Mouse (Mus musculus) adrenal gland, adult (tissue): ENCODE results near the gene Olfr1294.

Experiments used
- DNase-seq, 2 experiments: peaks; one replicate each; pipeline ENCODE4 v3.0.0; 2022 to 2023; ENCODE audit warnings: low spot score in 1 of 2; ENCODE audit not compliant: inconsistent age in 2 of 2

Olfr1294 gene

GRCm38 (mm10) chr2:111540191-111540590, at the start of gene Olfr1294:
Gene Olfr1294 (minus strand): TSS chr2:111540291.
- no peak for DNase-seq

- no peak for DNase-seq
These were observed 29.5 kb upstream of the Olfr1294 start, which contains the start of gene Olfr1295 for GRCm38 (mm10) chr2:111569581-111569980. Gene Olfr1295 (minus strand): TSS chr2:111569681.

DNA sequence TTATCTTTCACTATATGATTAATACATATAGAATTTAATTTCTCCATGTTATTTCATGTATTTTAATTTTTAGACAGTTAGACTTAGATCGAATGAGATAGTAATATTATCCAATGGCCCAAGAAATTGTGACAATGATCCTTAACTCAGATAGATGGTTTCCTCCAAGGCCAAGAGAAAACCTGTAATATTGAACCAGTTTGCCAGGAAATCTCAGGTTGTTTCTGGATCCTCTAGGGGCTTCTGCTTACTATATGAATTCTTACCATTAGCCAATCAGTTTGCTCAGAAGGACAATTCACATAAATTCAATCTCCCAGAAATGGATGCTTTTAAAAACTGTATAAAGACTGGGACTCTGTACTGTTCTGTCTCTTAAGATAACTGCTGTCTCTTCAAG, 15.2 kb downstream of the Olfr1294 start, which contains the start of gene Olfr1293-ps:
TSS of gene Olfr1293-ps (plus strand) at position 301 of the 400 bp plus-strand sequence.
- DNase-seq, result no peak

GRCm38 (mm10) chr2:111517451-111517850, 22.6 kb downstream of the Olfr1294 start:
- DNase-seq, result no peak

DNA sequence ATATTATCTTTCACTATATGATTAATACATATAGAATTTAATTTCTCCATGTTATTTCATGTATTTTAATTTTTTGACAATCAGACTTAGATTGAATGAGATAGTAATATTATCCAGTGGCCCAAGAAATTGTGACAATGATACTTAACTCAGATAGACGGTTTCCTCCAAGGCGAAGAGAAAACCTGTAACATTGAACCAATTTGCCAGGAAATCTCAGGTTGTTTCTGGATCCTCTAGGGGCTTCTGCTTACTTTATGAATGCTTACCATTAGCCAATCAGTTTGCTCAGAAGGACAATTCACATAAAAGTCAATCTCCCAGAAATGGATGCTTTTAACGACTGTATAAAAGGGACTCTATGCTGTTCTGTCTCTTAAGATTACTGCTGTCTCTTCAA, 43.2 kb downstream of the Olfr1294 start, which contains the start of gene Olfr1291-ps1:
TSS of gene Olfr1291-ps1 (plus strand) at position 301 of the 400 bp plus-strand sequence.
- DNase-seq, result no peak

DNA sequence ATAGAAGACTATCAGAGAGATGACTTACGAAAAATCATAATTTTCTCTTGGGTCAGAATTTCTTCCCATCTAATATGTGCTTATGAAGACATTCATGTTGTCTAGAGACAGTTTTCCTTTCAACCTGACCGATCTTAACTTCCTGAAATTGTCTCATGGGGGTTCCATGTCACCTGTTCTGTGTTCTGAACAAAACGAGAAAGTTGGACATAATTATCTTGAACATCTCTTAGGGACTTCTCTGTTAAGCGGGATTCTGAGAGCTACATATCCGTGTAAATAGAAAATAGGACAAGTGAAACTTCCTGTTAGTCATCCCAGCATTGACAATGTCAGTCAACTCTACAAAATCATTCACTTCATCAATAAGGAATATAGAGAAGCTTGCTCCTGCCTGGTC, 46.4 kb downstream of the Olfr1294 start, which contains the start of gene Olfr1290:
TSS of gene Olfr1290 (minus strand) at position 101 of the 400 bp plus-strand sequence.
- DNase-seq, result no peak
